Mouse (Mus musculus) forebrain, embryonic 12.5 days (tissue): ENCODE measurements at regions not wholly inside any gene's neighbourhood (a gene's known extent, or its start where the extent isn't known, plus 50 kb on each side); places are given as distances from the start of the nearest gene placed in this dataset.
A peak's percentile ranks its signal among the peaks of the same experiment; 100 is the strongest.

Source experiments
- ATAC-seq: fragments of 200-750 bp; cut with Nextera tagmentation; 2 replicates; pipeline ENCODE4 v1.8.0; 2017; ENCODE audit warnings: moderate TSS enrichment; ENCODE audit not compliant: low FRiP score
- H3K27ac ChIP-seq: fragments of 300-500 bp; sonication (generic); 2 replicates; pipeline ENCODE4 v1.5.1; 2016; ENCODE audit warnings: mild to moderate bottlenecking
- H3K27me3 ChIP-seq: fragments of 300-500 bp; sonication (generic); 2 replicates; pipeline ENCODE4 v1.6.1; 2016; ENCODE audit warnings: mild to moderate bottlenecking
- H3K36me3 ChIP-seq: fragments of 300-500 bp; sonication (generic); replicated peaks from 2 replicates; pipeline ENCODE4 v1.6.1; 2016; ENCODE audit warnings: mild to moderate bottlenecking
- H3K4me1 ChIP-seq: fragments of 300-500 bp; sonication (generic); 2 replicates; pipeline ENCODE4 v1.6.1; 2016
- H3K4me2 ChIP-seq: fragments of 300-500 bp; sonication (generic); 2 replicates; pipeline ENCODE4 v1.6.1; 2016; ENCODE audit warnings: mild to moderate bottlenecking, moderate library complexity
- H3K4me3 ChIP-seq: fragments of 300-500 bp; sonication (generic); replicated peaks from 2 replicates; pipeline ENCODE4 v1.5.1; 2016; ENCODE audit warnings: mild to moderate bottlenecking
- H3K9ac ChIP-seq: fragments of 300-500 bp; sonication (generic); 2 replicates; pipeline ENCODE4 v1.6.1; 2016; ENCODE audit warnings: mild to moderate bottlenecking
- H3K9me3 ChIP-seq: fragments of 300-500 bp; sonication (generic); 2 replicates; pipeline ENCODE4 v1.6.1; 2016
- WGBS: fragments of 180-500 bp; shearing (Covaris S2); methylation state at CpG from one replicate; pipeline ENCODE4 v1.1.7; 2016; 5-methylcytosine and 5-hydroxymethylcytosine counted together

DNA sequence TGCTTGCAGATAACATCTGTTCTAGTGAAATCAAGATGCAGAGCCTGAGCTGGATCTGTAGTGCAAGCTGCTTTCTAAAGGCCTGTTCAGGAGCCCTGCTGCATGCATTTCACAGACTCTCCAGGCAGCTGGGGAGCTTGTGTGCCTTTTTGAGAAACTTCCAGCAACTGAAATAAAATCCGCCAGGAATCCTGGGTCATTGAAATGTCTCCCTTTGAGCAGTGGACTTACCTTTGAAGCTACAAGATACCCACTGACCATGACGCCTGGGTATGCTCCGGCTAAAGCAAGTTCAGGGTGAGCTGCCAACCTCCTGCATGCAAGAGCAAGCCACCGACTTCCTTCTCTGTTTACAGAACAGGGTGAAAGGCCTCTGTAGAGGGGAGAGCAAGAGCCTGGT, 278.7 kb downstream of the Cenpw start:
- 40% methylated on average over 4 of the region's 4 CpGs for WGBS
- no peak overlapping the region for H3K27ac ChIP-seq
- H3K36me3 ChIP-seq: no peaks in the 10 kb centered on the region
- no peak overlapping the region for H3K4me3 ChIP-seq
- H3K27me3 ChIP-seq: no peaks in the 10 kb centered on the region
- H3K4me1 ChIP-seq: no peaks in the 10 kb centered on the region
- no peaks in the 10 kb centered on the region for H3K9me3 ChIP-seq
- H3K4me2 ChIP-seq: no peak overlapping the region
- no peak for ATAC-seq
- H3K9ac ChIP-seq: no peak overlapping the region

DNA sequence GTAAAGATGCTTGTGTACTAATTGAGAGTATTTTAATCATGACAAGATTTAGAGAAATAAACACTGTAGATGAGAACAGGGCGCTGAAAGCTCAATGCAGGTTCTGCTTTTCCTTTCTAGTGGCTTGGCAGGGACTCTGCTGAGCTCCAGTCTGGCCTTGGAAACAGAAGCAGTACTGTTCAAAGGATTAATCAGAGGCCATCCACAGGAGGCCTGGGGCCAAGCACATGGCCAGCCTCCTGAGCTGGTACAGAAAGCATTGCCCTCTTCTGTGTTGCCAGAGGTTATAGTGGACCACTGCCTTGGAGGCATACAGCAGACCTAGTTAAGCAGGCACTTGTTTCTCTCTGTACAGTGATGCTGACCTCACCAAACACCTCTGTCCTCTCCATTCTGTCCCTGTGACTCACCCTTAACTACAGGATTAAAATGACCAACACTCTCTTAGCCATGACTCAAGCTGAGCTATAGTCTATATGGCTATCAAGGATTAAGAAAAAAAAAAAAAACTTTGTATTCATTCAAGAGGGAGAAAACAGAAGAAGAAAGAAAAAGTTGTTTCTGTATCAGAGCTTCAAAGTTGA, 302.5 kb downstream of the Cenpw start:
- H3K27ac ChIP-seq: no peak overlapping the region
- no peak overlapping the region for H3K4me3 ChIP-seq
- no peaks in the 10 kb centered on the region for H3K27me3 ChIP-seq
- 8% methylated on average over 1 of the region's 1 CpGs for WGBS
- H3K9me3 ChIP-seq: no peaks in the 10 kb centered on the region
- H3K4me1 ChIP-seq: no peaks in the 10 kb centered on the region
- no peak overlapping the region for H3K9ac ChIP-seq
- H3K4me2 ChIP-seq: no peak overlapping the region
- no peak for ATAC-seq
- H3K36me3 ChIP-seq: no peaks in the 10 kb centered on the region

DNA sequence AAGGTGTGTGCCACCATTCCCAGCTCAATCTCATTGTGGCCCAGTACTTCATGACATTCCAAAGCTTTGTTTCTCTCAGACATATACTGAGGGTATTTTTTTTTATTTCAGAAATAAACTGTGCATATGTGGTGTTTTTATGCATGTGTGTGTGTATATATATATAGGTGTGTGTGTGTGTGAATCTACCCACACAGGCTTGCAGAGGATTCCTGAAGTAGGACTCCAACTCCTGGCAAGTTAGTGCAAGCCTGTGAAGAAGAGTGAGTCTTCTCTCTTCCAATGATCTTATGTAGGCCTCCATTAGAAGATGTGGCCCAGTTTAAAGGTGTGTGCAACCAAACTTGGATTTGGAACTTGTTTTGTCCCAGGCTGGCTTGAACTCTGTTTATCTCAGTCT, 328.9 kb upstream of the Rspo3 start:
- H3K4me3 ChIP-seq: no peak overlapping the region
- H3K36me3 ChIP-seq: no peaks in the 10 kb centered on the region
- H3K27ac ChIP-seq: no peak overlapping the region
- H3K9me3 ChIP-seq: no peaks in the 10 kb centered on the region
- ATAC-seq: no peak
- no peak overlapping the region for H3K4me2 ChIP-seq
- H3K9ac ChIP-seq: no peak overlapping the region
- H3K27me3 ChIP-seq: no peaks in the 10 kb centered on the region
- H3K4me1 ChIP-seq: no peaks in the 10 kb centered on the region

DNA sequence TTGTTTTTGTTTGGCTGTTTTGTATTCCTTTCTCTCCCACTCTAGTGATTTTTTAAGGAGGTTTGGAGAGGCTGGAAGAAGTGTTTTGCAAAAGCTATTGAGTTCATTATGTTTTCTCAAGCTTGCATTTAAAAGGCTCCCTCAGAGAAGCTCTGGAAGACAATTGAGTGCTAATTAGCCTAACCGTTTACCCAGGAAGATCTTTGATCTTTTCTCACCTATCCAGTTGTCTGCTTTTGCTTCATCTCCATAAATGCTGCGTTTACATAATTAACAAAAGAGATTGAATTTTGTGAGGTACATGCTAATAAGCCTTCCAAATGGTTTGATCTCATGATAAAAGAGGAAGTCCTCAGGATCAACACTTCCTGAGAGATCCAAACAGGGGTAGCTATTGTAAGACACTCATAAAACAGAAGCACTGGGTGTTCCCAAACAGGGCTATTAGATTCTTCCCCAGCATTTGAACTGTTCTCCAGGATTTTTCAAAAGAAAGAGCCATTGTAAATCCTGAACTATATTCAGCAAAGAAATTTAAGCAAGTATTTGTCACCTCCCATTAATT, 320.2 kb upstream of the Rspo3 start:
- Histone ChIP-seq H3K4me3 (no peak overlapping the region), H3K9ac (no peak overlapping the region), H3K4me2 (no peak overlapping the region), H3K36me3 (no peaks in the 10 kb centered on the region), H3K27ac (no peak overlapping the region), H3K27me3 (no peaks in the 10 kb centered on the region), H3K4me1 (0 out of 2 replicates have a peak, but pooled peaks cover 4% of the 10 kb centered on the region), H3K9me3 (no peaks in the 10 kb centered on the region)
- WGBS: 1% methylated on average over 2 of the region's 2 CpGs
- peak; percentile 59; the same call in 1 of the 2 replicates for ATAC-seq

DNA sequence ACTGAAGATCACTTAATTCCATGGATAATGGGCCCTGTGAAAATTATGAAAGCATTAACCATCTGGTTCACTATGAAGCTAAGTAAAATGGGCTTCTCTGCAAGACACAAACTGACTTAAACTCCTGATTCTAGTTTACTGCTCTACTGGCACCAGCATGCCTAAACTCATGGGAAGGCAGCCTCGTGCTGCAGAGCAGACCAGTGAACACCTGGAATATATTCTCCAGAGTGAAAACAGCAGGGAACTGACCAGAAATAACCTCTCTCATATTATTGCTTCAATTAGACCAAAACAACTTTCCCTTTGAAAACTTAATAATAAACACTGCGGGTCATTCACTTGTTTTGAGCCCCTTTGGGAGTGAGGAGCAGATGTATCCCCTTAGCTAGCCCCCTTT, 316.8 kb upstream of the Rspo3 start:
- Histone ChIP-seq H3K9ac (no peak overlapping the region), H3K9me3 (no peaks in the 10 kb centered on the region), H3K27ac (no peak overlapping the region), H3K4me1 (0 out of 2 replicates have a peak, but pooled peaks cover 4% of the 10 kb centered on the region), H3K36me3 (no peaks in the 10 kb centered on the region), H3K4me3 (no peak overlapping the region), H3K4me2 (no peak overlapping the region), H3K27me3 (no peaks in the 10 kb centered on the region)
- ATAC-seq: no peak
- 46% methylated on average over 2 of the region's 2 CpGs for WGBS

DNA sequence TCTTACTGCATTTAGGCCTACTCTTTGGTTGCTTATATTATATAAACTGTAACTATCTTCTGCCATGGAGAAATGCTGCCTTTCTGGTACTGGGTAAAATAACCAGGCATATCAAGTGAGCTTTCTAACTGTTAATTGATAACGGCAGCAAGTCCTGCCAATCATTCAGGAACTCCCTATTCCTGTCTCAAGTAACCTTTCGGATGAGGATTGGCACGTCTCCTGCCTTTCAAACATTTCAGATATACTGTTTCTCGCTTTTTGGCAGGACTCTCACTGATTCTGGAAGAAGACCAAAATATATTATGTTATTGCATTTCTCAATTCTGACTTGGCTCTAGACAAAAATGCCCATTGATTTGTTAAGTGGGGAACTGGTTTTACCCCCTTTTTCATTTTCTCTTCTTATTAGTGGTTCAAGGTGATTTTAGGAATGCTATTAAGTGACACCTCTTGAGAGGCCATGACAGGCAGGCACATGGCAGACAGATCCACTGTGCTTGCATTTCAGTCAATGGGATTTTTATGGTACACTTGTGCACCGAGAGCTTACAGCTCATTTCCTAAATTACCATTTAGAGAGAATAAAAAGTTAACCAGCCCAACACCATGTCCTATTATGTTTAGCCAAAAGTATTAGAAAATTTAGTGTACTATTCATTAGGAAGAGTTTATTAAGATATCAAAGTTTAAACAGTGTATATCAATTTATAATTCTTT, 289.4 kb upstream of the Rspo3 start:
- Histone ChIP-seq H3K4me1 (no peaks in the 10 kb centered on the region), H3K4me3 (no peak overlapping the region), H3K36me3 (no peaks in the 10 kb centered on the region), H3K27me3 (no peaks in the 10 kb centered on the region), H3K27ac (no peak overlapping the region), H3K4me2 (no peak overlapping the region), H3K9ac (no peak overlapping the region), H3K9me3 (no peaks in the 10 kb centered on the region)
- WGBS: 88% methylated on average over 5 of the region's 5 CpGs
- no peak for ATAC-seq

DNA sequence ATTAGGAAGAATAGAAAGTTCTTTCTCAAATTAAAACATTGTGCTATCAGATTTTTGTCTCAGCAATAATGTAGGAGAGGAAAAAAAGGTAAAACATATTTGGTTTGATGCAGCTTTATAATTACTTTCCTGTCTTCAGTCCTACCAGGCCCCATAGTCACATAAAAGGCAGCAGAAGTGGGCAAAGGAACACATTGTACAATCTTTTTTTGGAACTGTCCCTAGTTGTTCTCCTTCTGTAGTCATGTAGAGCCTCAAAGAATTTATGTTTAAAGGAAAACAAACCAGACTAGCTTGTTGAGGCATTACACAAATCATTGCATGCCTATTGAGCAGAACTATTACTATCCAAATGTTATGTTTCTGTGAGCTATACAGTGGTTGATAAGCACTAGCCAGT, 288.7 kb upstream of the Rspo3 start:
- no peak overlapping the region for H3K27ac ChIP-seq
- no peaks in the 10 kb centered on the region for H3K36me3 ChIP-seq
- H3K4me2 ChIP-seq: no peak overlapping the region
- no peaks in the 10 kb centered on the region for H3K27me3 ChIP-seq
- no peaks in the 10 kb centered on the region for H3K9me3 ChIP-seq
- no peak overlapping the region for H3K9ac ChIP-seq
- H3K4me1 ChIP-seq: no peaks in the 10 kb centered on the region
- no peak overlapping the region for H3K4me3 ChIP-seq
- ATAC-seq: no peak

DNA sequence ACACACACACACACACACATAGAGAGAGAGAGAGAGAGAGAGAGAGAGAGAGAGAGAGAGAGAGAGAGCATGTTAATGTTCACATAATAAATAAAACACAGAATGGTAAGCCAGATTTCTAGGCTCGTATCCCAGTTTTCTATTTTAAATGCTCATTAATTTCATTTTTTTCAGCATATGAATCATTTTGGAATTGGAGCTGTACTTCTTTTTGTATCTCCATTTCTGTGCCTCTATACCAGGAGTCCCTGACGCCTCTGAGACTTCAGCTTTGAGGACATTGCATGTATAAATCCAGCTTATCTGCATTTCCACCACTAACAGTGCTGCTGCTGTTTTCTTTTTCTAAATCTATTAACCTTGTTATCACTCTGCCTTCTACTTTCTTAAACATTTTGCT, 287.5 kb upstream of the Rspo3 start:
- no peaks in the 10 kb centered on the region for H3K4me1 ChIP-seq
- H3K9me3 ChIP-seq: no peaks in the 10 kb centered on the region
- H3K27ac ChIP-seq: no peak overlapping the region
- no peak overlapping the region for H3K9ac ChIP-seq
- no peak for ATAC-seq
- no peak overlapping the region for H3K4me3 ChIP-seq
- no peak overlapping the region for H3K4me2 ChIP-seq
- WGBS: 97% methylated on average over 2 of the region's 2 CpGs
- no peaks in the 10 kb centered on the region for H3K36me3 ChIP-seq
- H3K27me3 ChIP-seq: no peaks in the 10 kb centered on the region

DNA sequence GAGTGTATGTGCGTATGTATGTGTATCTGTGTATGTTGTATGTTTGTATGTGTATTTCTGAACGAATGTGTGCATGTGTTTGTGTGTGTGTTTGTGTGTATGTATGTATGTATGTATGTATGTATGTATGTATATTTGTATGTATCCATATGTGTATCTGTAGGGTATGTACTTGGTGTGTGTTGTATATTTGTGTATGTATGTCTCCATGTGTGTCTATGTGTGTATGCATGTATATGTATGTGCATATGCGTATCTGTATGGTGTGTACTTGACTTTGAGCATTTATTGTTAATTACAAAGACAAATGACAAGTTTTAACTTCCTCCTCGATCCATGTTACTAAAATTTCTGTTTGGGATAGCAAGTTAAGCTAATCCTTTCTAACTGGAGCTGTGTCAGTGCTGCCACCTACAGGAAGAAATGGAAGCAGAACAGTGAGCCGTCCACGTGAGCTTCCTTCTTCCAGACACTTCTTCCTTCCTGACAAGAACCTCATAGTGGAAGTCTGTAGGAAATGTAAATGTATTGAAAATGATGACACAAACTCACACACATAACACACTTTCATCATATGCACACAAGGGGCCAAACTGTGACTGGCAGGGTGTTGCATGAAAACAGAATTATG, 268.4 kb upstream of the Rspo3 start:
- Histone ChIP-seq H3K9ac (no peak overlapping the region), H3K4me2 (no peak overlapping the region), H3K27me3 (no peaks in the 10 kb centered on the region), H3K27ac (no peak overlapping the region), H3K9me3 (no peaks in the 10 kb centered on the region), H3K4me1 (no peaks in the 10 kb centered on the region), H3K36me3 (no peaks in the 10 kb centered on the region), H3K4me3 (no peak overlapping the region)
- ATAC-seq: peak; percentile 69; the same call in 1 of the 2 replicates
- WGBS: 48% methylated on average over 6 of the region's 6 CpGs

DNA sequence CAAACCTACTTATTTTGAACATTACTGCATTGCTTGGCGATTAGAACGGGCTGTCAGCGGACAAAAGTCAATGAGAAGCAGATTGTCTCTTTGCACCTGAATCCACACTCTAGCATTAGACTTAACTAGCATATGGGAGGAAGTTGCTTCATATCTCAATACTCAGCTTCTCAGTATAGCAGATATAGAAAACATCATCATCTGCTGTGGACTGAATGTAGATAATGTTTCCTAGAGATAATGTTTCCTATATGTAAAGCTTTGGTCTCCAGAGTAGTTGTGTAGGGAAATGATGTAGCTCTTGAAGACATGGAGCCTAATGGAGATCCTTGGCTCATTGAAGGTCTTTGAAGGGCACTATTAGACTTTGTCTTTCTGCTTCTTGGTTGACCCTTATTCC, 267.0 kb upstream of the Rspo3 start:
- ATAC-seq: no peak
- Histone ChIP-seq H3K4me2 (no peak overlapping the region), H3K27ac (no peak overlapping the region), H3K4me3 (no peak overlapping the region), H3K9me3 (no peaks in the 10 kb centered on the region), H3K36me3 (no peaks in the 10 kb centered on the region), H3K9ac (no peak overlapping the region), H3K27me3 (no peaks in the 10 kb centered on the region), H3K4me1 (no peaks in the 10 kb centered on the region)
- whole genome bisulfite sequencing: 93% methylated on average over 3 of the region's 3 CpGs

DNA sequence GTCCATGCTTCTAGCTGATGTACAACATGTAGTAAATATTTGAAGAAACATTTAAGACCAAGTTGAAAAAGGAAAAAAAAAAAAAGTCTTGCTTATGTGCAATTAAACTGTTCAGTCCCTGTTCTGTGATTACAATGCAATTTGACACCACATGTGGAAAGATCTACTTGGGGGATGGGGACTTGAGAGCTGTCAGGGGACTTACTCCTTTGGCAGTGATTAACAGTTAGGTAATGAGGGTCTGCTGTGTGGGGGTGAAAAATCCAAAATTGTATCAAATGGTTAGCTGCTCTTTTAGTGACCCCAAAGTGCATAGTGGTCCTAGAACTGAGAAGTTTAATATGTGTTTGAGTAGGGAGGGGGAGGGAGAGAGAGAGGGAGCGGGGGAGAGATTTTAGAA, 259.0 kb upstream of the Rspo3 start:
- Histone ChIP-seq H3K36me3 (no peaks in the 10 kb centered on the region), H3K9me3 (no peaks in the 10 kb centered on the region), H3K4me3 (no peak overlapping the region), H3K9ac (no peak overlapping the region), H3K27ac (no peak overlapping the region), H3K4me2 (no peak overlapping the region), H3K4me1 (no peaks in the 10 kb centered on the region), H3K27me3 (no peaks in the 10 kb centered on the region)
- ATAC-seq: 0 out of 2 replicates have a peak, but pooled peaks have one; percentile 64
- 95% methylated on average over 1 of the region's 1 CpGs for WGBS

DNA sequence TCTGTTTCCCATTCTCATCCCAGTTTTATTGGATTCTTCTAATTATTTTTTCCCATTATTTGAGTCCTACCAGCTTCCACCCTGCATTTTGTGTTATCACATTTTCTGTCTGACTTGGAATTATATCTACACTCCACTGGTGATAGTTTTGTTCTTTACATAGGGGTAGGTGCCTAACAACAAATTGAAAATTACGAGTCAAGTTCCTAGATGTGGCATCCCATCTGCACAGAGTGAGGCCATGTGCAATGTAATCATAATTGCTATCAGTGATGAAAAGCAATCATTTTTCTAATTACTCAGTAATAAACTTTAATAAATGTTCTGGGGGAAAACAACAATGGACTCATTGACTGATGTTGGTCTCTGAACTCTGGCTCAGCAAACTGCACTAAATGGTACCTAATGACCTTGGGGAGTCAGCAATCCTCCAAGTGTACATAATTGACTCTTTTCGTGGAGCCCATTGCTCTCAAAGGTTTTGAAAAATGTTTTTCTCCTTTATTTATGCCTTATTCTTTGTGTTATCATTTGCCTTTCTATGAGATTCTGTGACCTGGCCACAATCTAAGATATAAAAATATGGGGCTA, 250.6 kb upstream of the Rspo3 start:
- Histone ChIP-seq H3K36me3 (no peaks in the 10 kb centered on the region), H3K4me1 (no peaks in the 10 kb centered on the region), H3K9me3 (no peaks in the 10 kb centered on the region), H3K27me3 (no peaks in the 10 kb centered on the region), H3K4me3 (no peak overlapping the region), H3K27ac (no peak overlapping the region), H3K9ac (no peak overlapping the region), H3K4me2 (no peak overlapping the region)
- WGBS: 76% methylated on average over 2 of the region's 2 CpGs
- no peak for ATAC-seq
